Mouse (Mus musculus) heart, adult 2 months (tissue): ENCODE data around the gene Zfand3.

Experiments
- CTCF ChIP-seq: fragments of 200-600 bp; IDR thresholded peaks from 2 replicates; pipeline ENCODE4 v1.8.1; 2022; ENCODE audit warnings: antibody characterized with exemption, mild to moderate bottlenecking, moderate library complexity
- EP300 ChIP-seq: fragments of 200-500 bp; IDR thresholded peaks from 2 replicates; pipeline ENCODE4 v1.6.1; 2011; ENCODE audit warnings: low read depth, low read length, control low read depth; ENCODE audit not compliant: insufficient read depth

DNA sequence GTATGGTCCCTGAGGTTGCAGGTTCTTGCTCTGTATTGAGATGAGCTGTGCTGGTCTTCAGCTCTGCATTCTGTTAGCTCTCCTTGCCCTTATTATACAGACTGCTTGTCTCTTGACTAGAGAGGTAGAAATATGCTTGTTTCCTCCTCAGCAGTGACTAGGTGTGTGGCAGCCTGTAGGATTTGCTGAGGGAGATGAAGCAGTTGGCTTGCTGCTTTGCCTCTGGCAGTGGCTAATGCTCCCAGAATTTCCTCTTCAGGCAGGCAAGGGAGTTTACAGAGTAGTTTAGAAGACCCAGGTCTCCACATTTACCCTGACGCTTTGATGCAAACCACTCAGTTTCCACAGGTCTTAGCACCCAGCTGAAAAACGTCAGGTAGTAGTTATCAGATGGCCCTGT is 189.1 kb downstream of the Zfand3 start:
- TF ChIP-seq CTCF (no peak), EP300 (no peak)
